Mouse (Mus musculus) adrenal gland, postnatal 36 days (tissue): Measurements from ENCODE around the gene Sin3a. TPM values are rescaled to one million over a fixed set of nuclear protein-coding genes. Genes with fewer than 3 reads are reported as not detected.

Source experiments
- DNase-seq, 2 experiments: peaks; one replicate each; pipeline ENCODE4 v3.0.0; 2021; ENCODE audit warnings: mixed read lengths in 1 of 2
- total RNA-seq, 2 experiments: library from RNA; stranded (reverse); gene quantifications; 2 replicates each; pipeline ENCODE4 v1.2.3; 2021

Gene Sin3a
- total RNA-seq, 2 experiments from 2014 or later: 41.8 to 54.3 TPM

GRCm38 (mm10) chr9:57166173-57166572 lies 94.3 kb downstream of the Sin3a start:
- no peak for DNase-seq

- no peak for DNase-seq
Measured at GRCm38 (mm10) chr9:57168411-57168810, 96.6 kb downstream of the Sin3a start.

Other genes starting within 250 kb of the Sin3a start
- 1 to 10 TPM in 1 of 2 experiments, under 1 TPM in 1; 0.63 to 1.7 TPM for gene Odf3l1, start 207.4 kb upstream of the Sin3a start, total RNA-seq
- 10 to 100 TPM in 1 of 2 experiments, 1 to 10 TPM in 1; 9.7 to 12.0 TPM for gene Cspg4, start 207.0 kb upstream of the Sin3a start, total RNA-seq
- gene Snx33, start 143.7 kb upstream of the Sin3a start, total RNA-seq: 10 to 100 TPM; 24.2 to 27.9 TPM
- 100 to 1,000 TPM in 1 of 2 experiments, 10 to 100 TPM in 1; 89.4 to 106 TPM for gene Imp3, start 134.6 kb upstream of the Sin3a start, total RNA-seq
- 10 to 100 TPM; 11.7 to 12.4 TPM for gene Snupn, start 121.2 kb upstream of the Sin3a start, total RNA-seq
- 10 to 100 TPM; 47.7 to 53.8 TPM for gene Ptpn9, start 77.1 kb upstream of the Sin3a start, total RNA-seq
- 100 to 1,000 TPM; 109 to 121 TPM for gene Man2c1, start 58.6 kb downstream of the Sin3a start, total RNA-seq
- gene Neil1, start 76.3 kb downstream of the Sin3a start, total RNA-seq: 10 to 100 TPM in 1 of 2 experiments, 1 to 10 TPM in 1; 9.8 to 10.9 TPM
- gene Commd4, start 86.3 kb downstream of the Sin3a start, total RNA-seq: 10 to 100 TPM; 48.2 to 58.0 TPM
- not detected for gene Trcg1, start 164.5 kb downstream of the Sin3a start, total RNA-seq
- gene 1700017B05Rik, start 190.6 kb downstream of the Sin3a start, total RNA-seq: 10 to 100 TPM; 50.2 to 89.6 TPM